Mouse (Mus musculus): ENCODE results near the gene Alg14.

DNA sequence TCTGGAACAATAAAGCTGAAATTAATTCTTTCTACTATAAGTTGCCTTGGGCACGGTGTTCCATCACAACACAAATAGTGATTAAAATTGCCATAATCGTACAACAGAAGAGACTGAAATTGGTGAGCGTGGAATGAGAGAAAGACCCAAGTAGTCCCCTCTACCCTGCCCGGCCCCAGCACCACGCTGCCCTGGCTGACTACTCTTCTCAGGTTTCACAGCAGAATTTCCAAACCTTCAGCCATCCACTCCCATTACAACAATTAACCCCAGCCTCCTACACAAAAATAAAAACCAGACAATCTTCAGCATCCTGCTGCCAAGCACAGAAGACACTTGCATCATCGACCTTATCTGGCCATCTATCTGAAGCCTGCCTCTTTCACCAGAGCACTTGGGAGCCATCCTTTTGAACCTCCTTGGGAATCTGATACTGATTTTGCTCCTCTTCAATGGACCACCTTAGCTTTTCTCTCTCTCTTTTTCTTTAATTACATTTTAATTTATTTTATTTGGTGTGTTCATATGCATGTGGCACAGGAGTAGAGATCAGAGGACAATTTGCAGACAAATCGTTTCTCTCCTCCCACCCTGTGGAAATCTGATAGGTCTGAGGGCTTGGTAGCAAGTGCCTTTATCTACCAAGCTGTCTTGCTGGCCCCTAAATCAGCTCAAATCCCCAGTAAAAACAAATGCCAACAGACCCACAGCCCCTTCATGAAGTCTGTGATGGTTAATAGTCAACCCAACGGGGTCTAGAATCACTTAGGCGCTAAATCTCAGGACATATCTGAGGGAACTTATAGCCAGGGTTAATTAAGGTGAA lies 49.2 kb upstream of the Alg14 start:
- TF ChIP-seq CTCF (IDR thresholded peaks at IDR 0.05; ENCODE audit: low read depth, low read length) = no peak
- no peak for TF ChIP-seq POLR2A (IDR thresholded peaks at IDR 0.05; ENCODE audit: borderline replicate concordance, low read depth, low read length)
